Mouse (Mus musculus) stomach, postnatal 0 days (tissue): ENCODE data around the gene Col25a1. TPM values are rescaled to one million over a fixed set of nuclear protein-coding genes. Genes with fewer than 3 reads are reported as not detected.
A peak's percentile ranks its signal among the peaks of the same experiment; 100 is the strongest.

Source experiments
- ATAC-seq: fragments of 200-750 bp; cut with Nextera tagmentation; 2 replicates; pipeline ENCODE4 v1.8.0; 2017; ENCODE audit not compliant: low FRiP score, low TSS enrichment
- DNase-seq: peaks from one replicate; pipeline ENCODE4 v3.0.0-alpha.2; 2016; ENCODE audit warnings: low spot score
- H3K27ac ChIP-seq: fragments of 300-500 bp; sonication (generic); replicated peaks from 2 replicates; pipeline ENCODE4 v1.5.1; 2014; ENCODE audit warnings: mild to moderate bottlenecking, control low read depth
- H3K27me3 ChIP-seq: fragments of 300-500 bp; sonication (generic); 2 replicates; pipeline ENCODE4 v1.6.1; 2014; ENCODE audit warnings: low read length; ENCODE audit not compliant: control insufficient read depth, insufficient read depth
- H3K36me3 ChIP-seq: fragments of 300-500 bp; sonication (generic); 2 replicates; pipeline ENCODE4 v1.6.1; 2014; ENCODE audit warnings: low read length, mixed read lengths; ENCODE audit not compliant: control insufficient read depth, insufficient read depth
- H3K4me1 ChIP-seq: fragments of 300-500 bp; sonication (generic); replicated peaks from 2 replicates; pipeline ENCODE4 v1.6.1; 2014; ENCODE audit warnings: antibody characterized with exemption; ENCODE audit not compliant: control insufficient read depth, insufficient read depth
- H3K4me2 ChIP-seq: fragments of 300-500 bp; sonication (generic); replicated peaks from 2 replicates; pipeline ENCODE4 v1.6.1; 2014; ENCODE audit warnings: low read depth, mild to moderate bottlenecking, control low read depth, moderate library complexity
- H3K4me3 ChIP-seq: fragments of 300-500 bp; sonication (generic); 2 replicates; pipeline ENCODE4 v1.5.1; 2014; ENCODE audit warnings: low read depth, low read length, control low read depth
- H3K9ac ChIP-seq: fragments of 300-500 bp; sonication (generic); 2 replicates; pipeline ENCODE4 v1.6.1; 2014; ENCODE audit warnings: mild to moderate bottlenecking, low read length, control low read depth, mixed read lengths
- H3K9me3 ChIP-seq: fragments of 300-500 bp; sonication (generic); 2 replicates; pipeline ENCODE4 v1.6.1; 2016; ENCODE audit warnings: low read length; ENCODE audit not compliant: control insufficient read depth
- CTCF ChIP-seq: IDR thresholded peaks from 2 replicates; pipeline ENCODE4 v1.5.1; 2016; ENCODE audit warnings: antibody characterized with exemption, low read depth, mild to moderate bottlenecking, moderate library complexity
- EP300 ChIP-seq: optimal IDR thresholded peaks from 2 replicates; pipeline ENCODE3; 2016; ENCODE audit warnings: antibody characterized with exemption
- WGBS: fragments of 180-500 bp; shearing (Covaris S2); extraction: QIAGEN DNeasy Blood & Tissue Kit; methylation state at CpG from one replicate; pipeline ENCODE4 v1.1.7; 2014; 5-methylcytosine and 5-hydroxymethylcytosine counted together
- polyA plus RNA-seq: library from polyadenylated mRNA; unstranded; fragments of >200 nt; fragmentation: Nextera tagmentation; extraction: Ambion mirVana; gene quantifications from 2 replicates; pipeline ENCODE4 v1.2.1, GENCODE M21; 2015

The Col25a1 gene
- polyA plus RNA-seq = 1.3 and 1.5 TPM in 2 replicates

- Histone ChIP-seq H3K4me1 (no peaks in the 10 kb centered on the region), H3K27ac (no peak within 1 kb of the TSS), H3K9ac (no peak within 1 kb of the TSS), H3K9me3 (no peaks in the 10 kb centered on the region), H3K36me3 (no peaks in the 10 kb centered on the region), H3K4me3 (no peak within 1 kb of the TSS), H3K27me3 (no peaks in the 10 kb centered on the region), H3K4me2 (peak within 1 kb of the TSS; percentile 11; the same call in 1 of the 2 replicates)
- DNase-seq (no peak), ATAC-seq (no peak)
- WGBS = 88% methylated on average over 8 of the region's 8 CpGs
- no peak for TF ChIP-seq CTCF
- no peak for TF ChIP-seq EP300
These were observed at the start of gene Col25a1 for GRCm38 (mm10) chr3:130131201-130131600. Gene Col25a1, plus strand, starts transcription at chr3:130131501.

- Histone ChIP-seq H3K4me3 (no peak overlapping the region), H3K27me3 (no peaks in the 10 kb centered on the region), H3K4me2 (no peak overlapping the region), H3K36me3 (no peaks in the 10 kb centered on the region), H3K9ac (no peak overlapping the region), H3K27ac (no peak overlapping the region), H3K4me1 (no peaks in the 10 kb centered on the region), H3K9me3 (no peaks in the 10 kb centered on the region)
- WGBS = 50% methylated on average over 2 of the region's 2 CpGs
- DNase-seq = no peak
- no peak for ATAC-seq
- TF ChIP-seq EP300 (no peak), CTCF (no peak)
These were observed 48.0 kb upstream of the Col25a1 start for GRCm38 (mm10) chr3:130083312-130083711.

GRCm38 (mm10) chr3:130086372-130087080 lies 44.8 kb upstream of the Col25a1 start:
- TF ChIP-seq CTCF (no peak), EP300 (no peak)
- no peaks in the 10 kb centered on the region for H3K27me3 ChIP-seq
- no peaks in the 10 kb centered on the region for H3K9me3 ChIP-seq
- H3K4me1 ChIP-seq = no peaks in the 10 kb centered on the region
- DNase-seq = no peak
- WGBS = 62% methylated on average over 13 of the region's 13 CpGs
- ATAC-seq = no peak
- H3K27ac ChIP-seq = no peak overlapping the region
- H3K4me3 ChIP-seq = no peak overlapping the region
- H3K9ac ChIP-seq = no peak overlapping the region
- no peak overlapping the region for H3K4me2 ChIP-seq
- no peaks in the 10 kb centered on the region for H3K36me3 ChIP-seq

GRCm38 (mm10) chr3:130087466-130087865 lies 43.8 kb upstream of the Col25a1 start:
- DNase-seq (no peak), ATAC-seq (no peak)
- TF ChIP-seq CTCF = no peak
- TF ChIP-seq EP300 = no peak
- Histone ChIP-seq H3K36me3 (no peaks in the 10 kb centered on the region), H3K9me3 (no peaks in the 10 kb centered on the region), H3K4me2 (no peak overlapping the region), H3K4me3 (no peak overlapping the region), H3K27me3 (no peaks in the 10 kb centered on the region), H3K27ac (no peak overlapping the region), H3K4me1 (no peaks in the 10 kb centered on the region), H3K9ac (no peak overlapping the region)
- WGBS = 78% methylated on average over 9 of the region's 9 CpGs

- Histone ChIP-seq H3K9me3 (no peaks in the 10 kb centered on the region), H3K36me3 (no peaks in the 10 kb centered on the region), H3K4me1 (no peaks in the 10 kb centered on the region), H3K4me2 (no peak overlapping the region), H3K9ac (no peak overlapping the region), H3K4me3 (no peak overlapping the region), H3K27me3 (no peaks in the 10 kb centered on the region), H3K27ac (no peak overlapping the region)
- ATAC-seq = no peak
- TF ChIP-seq CTCF = no peak
- TF ChIP-seq EP300 = no peak
- no peak for DNase-seq
- WGBS = 85% methylated on average over 9 of the region's 9 CpGs
These were observed 42.6 kb upstream of the Col25a1 start for GRCm38 (mm10) chr3:130088654-130089053.

- H3K9ac ChIP-seq = no peak overlapping the region
- H3K36me3 ChIP-seq = no peaks in the 10 kb centered on the region
- H3K4me3 ChIP-seq = no peak overlapping the region
- 67% methylated on average over 9 of the region's 9 CpGs for WGBS
- H3K27me3 ChIP-seq = no peaks in the 10 kb centered on the region
- no peak overlapping the region for H3K4me2 ChIP-seq
- H3K27ac ChIP-seq = no peak overlapping the region
- TF ChIP-seq EP300 = no peak
- H3K9me3 ChIP-seq = no peaks in the 10 kb centered on the region
- DNase-seq (no peak), ATAC-seq (no peak)
- H3K4me1 ChIP-seq = no peaks in the 10 kb centered on the region
These were observed 40.8 kb upstream of the Col25a1 start for GRCm38 (mm10) chr3:130090460-130090859.
